Mouse (Mus musculus) bone marrow, adult 2 months (tissue): ENCODE results near the gene Dcst2. TPM values are rescaled to one million over a fixed set of nuclear protein-coding genes. Genes with fewer than 3 reads are reported as not detected.

Experiments
- H3K27ac ChIP-seq: fragments of 200-500 bp; 2 replicates; pipeline ENCODE4 v1.5.1; 2012; ENCODE audit warnings: low read depth, mild to moderate bottlenecking, control low read depth, inconsistent platforms, low read length; ENCODE audit not compliant: control insufficient read depth, poor library complexity, insufficient read depth
- H3K4me1 ChIP-seq: fragments of 200-500 bp; 2 replicates; pipeline ENCODE4 v1.6.1; 2011; ENCODE audit warnings: low read length; ENCODE audit not compliant: control insufficient read depth, insufficient read depth
- H3K4me3 ChIP-seq: fragments of 200-500 bp; replicated peaks from 2 replicates; pipeline ENCODE3; 2011; ENCODE audit warnings: mild to moderate bottlenecking, low read depth, low read length, control low read depth; ENCODE audit not compliant: control insufficient read depth
- CTCF ChIP-seq: fragments of 200-500 bp; IDR thresholded peaks from 2 replicates; pipeline ENCODE4 v1.5.1; 2011; ENCODE audit warnings: low read length, control low read depth; ENCODE audit not compliant: control insufficient read depth, insufficient read depth
- POLR2A ChIP-seq: fragments of 200-500 bp; IDR thresholded peaks from 2 replicates; pipeline ENCODE4 v1.6.1; 2011; ENCODE audit warnings: low read depth, mild to moderate bottlenecking, control low read depth, low read length, borderline replicate concordance; ENCODE audit not compliant: control insufficient read depth
- WGBS: fragments of 180-500 bp; shearing (Covaris S2); methylation state at CpG from one replicate; pipeline ENCODE4 v1.1.7; 2018; 5-methylcytosine and 5-hydroxymethylcytosine counted together
- polyA plus RNA-seq: library from polyadenylated mRNA; stranded (reverse); fragments of >200 nt; gene quantifications from 2 replicates; pipeline ENCODE4 v1.2.4, GENCODE M21; 2011; ENCODE audit warnings: low replicate concordance; ENCODE audit not compliant: missing spikeins, insufficient read depth, insufficient read length

Dcst2 gene
- polyA plus RNA-seq, 1 experiment: not detected

DNA sequence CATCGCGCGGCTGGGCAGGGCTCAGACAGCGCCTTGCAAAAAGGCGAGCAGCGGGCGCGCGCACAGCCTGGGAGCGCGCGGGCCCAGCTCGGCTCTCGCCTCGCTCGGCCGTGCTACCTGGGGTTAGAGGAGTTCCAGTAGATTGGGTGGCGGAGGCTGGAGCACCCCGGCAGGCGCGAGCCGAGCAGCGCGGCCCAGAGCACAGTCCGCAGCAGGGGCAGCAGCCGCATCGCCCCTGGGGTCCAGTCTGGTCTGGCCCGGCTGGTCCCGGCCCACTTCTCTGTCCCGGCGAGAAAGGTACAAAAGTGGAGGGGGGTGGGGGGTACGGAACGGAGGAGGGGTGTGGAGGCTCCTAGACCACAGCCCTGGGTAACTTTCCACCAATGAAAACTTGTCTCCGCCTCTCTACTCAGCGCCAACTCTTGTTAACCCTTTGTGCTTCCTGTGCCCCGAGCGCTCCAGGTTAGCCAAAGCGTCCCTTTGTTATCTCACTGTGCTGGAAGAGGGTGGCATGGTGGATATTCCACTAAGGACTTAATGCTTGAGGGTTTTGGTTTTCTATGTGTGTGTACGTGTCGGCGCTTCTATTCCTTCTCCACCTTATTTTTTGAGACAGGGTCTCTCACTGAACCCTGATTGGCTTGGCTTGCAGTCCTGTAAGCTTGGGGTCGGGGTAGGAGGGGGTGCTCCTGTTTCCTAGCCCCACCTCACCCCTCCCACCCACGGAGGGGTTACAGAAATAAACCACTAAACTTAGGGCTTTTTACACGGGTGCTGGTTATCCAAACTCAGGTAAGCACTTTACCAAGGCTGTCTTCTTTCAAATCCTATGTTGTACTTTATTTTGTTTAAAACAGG is 23.8 kb upstream of the Dcst2 start, which contains the start of gene Efna4:
Gene Efna4 (minus strand): TSS at position 308 of the 858 bp plus-strand sequence.
- no peaks in the 10 kb centered on the region for H3K4me1 ChIP-seq
- no peak within 1 kb of the TSS; the same call in 1 of the 2 replicates for H3K27ac ChIP-seq
- TF ChIP-seq CTCF (no peak), POLR2A (no peak)
- H3K4me3 ChIP-seq: peak within 1 kb of the TSS; percentile 37
- WGBS: 2% methylated on average over 44 of the region's 44 CpGs

DNA sequence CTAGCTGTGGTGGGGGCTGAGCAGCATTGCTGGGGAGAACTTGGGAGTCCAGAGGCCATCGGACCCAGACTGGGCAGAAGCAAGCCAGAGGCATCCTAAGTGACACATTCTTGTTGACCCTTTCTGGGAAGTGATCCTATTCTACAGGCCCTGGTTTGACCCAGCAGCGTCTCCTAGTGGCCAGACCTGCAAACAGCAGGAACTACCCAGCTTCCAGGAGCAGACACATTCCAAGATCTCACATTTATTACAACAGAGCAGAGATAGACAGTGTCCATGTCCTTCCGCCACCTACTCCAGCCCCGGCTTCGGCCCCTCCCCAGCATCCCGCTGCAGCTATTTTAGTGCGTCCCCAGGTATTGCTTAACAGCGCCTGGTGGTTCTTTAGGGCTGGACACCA is 22.4 kb upstream of the Dcst2 start:
- TF ChIP-seq POLR2A (no peak), CTCF (peak; percentile 90)
- Histone ChIP-seq H3K27ac (no peak overlapping the region; the same call in 1 of the 2 replicates), H3K4me1 (no peaks in the 10 kb centered on the region), H3K4me3 (no peak overlapping the region)
- WGBS: 33% methylated on average over 8 of the region's 8 CpGs

DNA sequence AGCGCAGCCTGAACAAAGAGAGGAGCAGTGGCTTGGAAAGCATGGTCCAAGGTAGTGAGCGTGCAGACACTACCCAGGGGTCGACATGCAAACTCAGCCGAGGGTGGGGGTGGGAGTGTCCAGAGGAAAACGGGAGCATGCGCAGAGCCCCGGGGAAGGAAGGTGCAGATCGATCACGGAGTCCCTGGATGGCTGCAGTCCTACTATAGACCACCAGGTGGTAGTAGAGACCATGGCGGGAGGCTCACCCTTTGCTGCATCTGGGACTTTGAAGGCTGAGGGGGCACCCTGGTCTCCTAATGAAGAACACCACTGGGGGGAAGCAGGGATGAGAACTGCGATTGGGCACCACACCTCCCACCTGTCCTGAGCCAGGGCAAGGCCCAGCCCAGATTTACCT is 21.3 kb upstream of the Dcst2 start:
- no peak overlapping the region for H3K27ac ChIP-seq
- no peak overlapping the region for H3K4me3 ChIP-seq
- 14% methylated on average over 11 of the region's 11 CpGs for WGBS
- H3K4me1 ChIP-seq: no peaks in the 10 kb centered on the region
- TF ChIP-seq CTCF (peak; percentile 97), POLR2A (no peak)

DNA sequence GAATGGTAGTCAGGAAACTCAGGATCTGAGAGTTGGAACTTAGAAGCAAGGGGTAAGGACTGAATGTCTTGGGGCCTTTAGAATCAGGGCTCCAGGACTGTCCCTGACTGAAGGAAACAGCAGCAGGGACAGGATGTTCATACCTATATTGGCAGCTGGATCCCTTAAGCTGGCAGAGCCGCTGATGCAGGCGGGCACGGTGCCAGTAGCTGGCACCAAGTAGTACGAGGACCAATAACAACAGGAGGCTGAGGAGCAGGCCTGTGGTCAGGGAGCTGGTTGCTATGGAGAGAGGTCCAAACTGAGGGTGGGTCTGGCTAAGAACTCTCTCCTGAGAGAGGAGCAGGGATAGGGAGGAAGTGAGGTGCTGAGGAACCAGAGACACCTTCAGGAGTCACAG is 20.0 kb upstream of the Dcst2 start:
- Histone ChIP-seq H3K4me1 (peaks cover 2% of the 10 kb centered on the region; the same call in 1 of the 2 replicates), H3K27ac (no peak overlapping the region), H3K4me3 (no peak overlapping the region)
- 74% methylated on average over 4 of the region's 4 CpGs for WGBS
- TF ChIP-seq CTCF (no peak), POLR2A (no peak)

DNA sequence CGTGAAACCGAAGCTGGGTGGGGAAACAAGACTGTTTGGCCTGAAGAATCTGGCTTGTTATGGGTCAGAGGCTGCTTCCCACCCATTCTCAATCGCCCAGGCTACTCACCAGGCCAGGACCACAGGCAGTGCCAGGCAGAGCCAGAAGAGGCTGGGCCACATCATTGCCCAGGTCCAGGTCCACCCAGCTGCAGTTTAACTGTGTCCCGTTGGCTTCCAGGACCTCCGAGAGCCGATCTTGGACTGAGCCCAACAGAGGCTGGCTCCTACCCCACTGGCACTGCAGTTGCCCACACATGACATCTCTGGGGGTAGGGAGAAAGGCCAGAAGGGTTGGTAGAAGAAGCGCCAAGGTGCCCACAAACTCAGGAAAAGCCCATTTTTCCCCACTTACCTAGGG is 18.5 kb upstream of the Dcst2 start:
- Histone ChIP-seq H3K4me1 (peaks cover 4% of the 10 kb centered on the region), H3K4me3 (no peak overlapping the region), H3K27ac (no peak overlapping the region)
- 81% methylated on average over 7 of the region's 7 CpGs for WGBS
- TF ChIP-seq POLR2A (no peak), CTCF (no peak)

DNA sequence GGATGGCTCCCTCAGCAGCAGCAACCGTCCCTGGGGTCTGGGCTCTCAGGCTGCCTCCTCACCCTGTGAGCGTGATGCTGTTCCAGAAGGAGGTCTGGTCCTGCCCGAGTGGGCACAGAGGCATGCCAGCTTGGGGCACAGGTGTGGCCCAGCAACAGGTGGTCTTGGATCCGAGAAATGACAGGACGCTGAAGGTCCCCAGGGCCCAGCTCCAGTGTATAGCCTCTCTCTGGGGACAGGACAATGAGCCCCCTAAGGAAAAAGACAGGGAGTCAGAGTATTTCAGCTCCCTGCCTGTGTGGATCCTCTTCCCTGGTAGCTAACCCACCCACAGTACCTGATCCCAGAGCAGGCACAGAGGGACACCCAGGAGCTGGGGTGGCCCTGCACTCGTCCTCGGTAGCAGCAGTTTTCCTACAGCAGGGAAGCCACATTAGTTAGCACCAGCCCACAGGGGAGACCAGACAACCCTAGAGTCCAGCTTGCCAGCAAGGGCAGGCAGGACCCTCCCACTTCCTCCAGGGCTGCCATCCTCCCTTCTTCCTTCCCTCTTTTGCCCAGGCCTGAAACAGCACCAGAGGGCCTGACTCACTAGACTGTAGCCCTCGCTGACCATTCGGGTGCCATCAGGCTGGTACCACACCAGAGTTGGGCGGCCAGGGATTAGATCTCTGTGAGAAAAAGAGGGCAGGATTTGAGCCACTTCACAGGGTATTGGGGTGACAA is 14.8 kb upstream of the Dcst2 start:
- no peak for TF ChIP-seq CTCF
- TF ChIP-seq POLR2A: no peak
- H3K4me1 ChIP-seq: peaks cover 10% of the 10 kb centered on the region
- no peak overlapping the region for H3K4me3 ChIP-seq
- peak overlapping the region; percentile 41; the same call in 1 of the 2 replicates for H3K27ac ChIP-seq
- 41% methylated on average over 10 of the region's 10 CpGs for WGBS

DNA sequence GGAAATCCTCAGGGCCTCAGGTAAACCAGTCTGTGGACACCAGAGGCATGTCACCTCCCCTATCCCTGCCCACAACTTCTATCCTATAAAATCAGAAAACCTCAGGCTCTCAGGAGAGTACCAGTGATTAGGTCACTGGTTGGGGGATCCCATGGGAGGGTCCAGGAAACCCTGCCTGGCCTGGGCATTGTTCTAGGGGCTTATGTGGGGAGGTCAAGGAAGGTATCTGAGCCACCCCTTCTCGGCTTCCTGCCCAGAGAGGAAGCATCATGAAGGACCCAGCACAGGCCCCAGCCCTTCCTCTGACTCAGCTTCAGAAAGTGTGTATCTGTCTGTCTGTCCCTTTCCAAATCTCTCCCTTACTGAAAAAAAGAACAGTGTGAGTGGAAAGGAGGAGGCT is 13.9 kb upstream of the Dcst2 start:
- no peak overlapping the region for H3K4me3 ChIP-seq
- peaks cover 10% of the 10 kb centered on the region for H3K4me1 ChIP-seq
- no peak for TF ChIP-seq POLR2A
- TF ChIP-seq CTCF: no peak
- WGBS: 7% methylated on average over 1 of the region's 1 CpGs
- peak overlapping the region; percentile 40; the same call in 1 of the 2 replicates for H3K27ac ChIP-seq
